Mouse (Mus musculus): Measurements from ENCODE around the gene Vsx1.
A peak's percentile ranks its signal among the peaks of the same experiment; 100 is the strongest.

GRCm38 (mm10) chr2:150735756-150736576 lies 46.8 kb upstream of the Vsx1 start:
- TF ChIP-seq TCF12 (IDR thresholded peaks at IDR 0.05; ENCODE audit: insufficient read depth, poor library complexity, severe bottlenecking) (no peak), USF1 (IDR thresholded peaks at IDR 0.05; ENCODE audit: low read depth) (no peak), POLR2A (IDR thresholded peaks at IDR 0.05; ENCODE audit: insufficient read length, low read depth) (no peak), CEBPB (IDR thresholded peaks at IDR 0.05; ENCODE audit: insufficient read depth, poor library complexity, severe bottlenecking) (no peak), SRF (IDR thresholded peaks at IDR 0.05; ENCODE audit: control insufficient read depth, insufficient read length, low read depth) (no peak), MYOD1 (IDR thresholded peaks at IDR 0.05; ENCODE audit: control insufficient read depth in 1 of 3, insufficient read length in 2 of 3, low read depth in 2 of 3) (peak in 1 of 3 experiments; percentile 4), POLR2AphosphoS2 (IDR thresholded peaks at IDR 0.05; ENCODE audit: insufficient read length, low read depth) (no peak)
